Mouse (Mus musculus): ENCODE results near the gene Phlpp2. TPM values are rescaled to one million over a fixed set of nuclear protein-coding genes. Genes with fewer than 3 reads are reported as not detected.

Phlpp2 gene
- total and polyA plus RNA-seq, 3 experiments = 1.7 to 5.9 TPM; not detected in 1

DNA sequence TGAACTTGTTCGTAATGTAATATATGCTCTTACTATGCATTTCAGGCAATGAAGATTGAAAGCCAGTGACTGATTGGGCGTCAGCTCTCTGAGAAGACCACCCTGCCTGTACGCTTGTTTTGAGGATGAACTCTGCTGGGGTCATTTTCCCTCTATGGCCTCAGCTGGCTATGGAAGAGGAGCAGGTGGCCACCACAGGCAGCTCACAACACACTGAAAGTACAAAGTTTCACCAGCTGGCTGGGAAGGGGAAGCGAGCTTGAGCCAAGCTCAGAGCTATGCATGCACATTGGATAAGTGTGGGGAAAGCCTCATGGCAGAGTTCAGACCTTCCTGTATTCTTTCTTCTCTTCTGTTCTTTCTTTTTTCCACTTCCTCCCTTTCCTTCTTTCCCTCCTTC, 90.8 kb downstream of the Phlpp2 start:
- Histone ChIP-seq H3K27ac (ENCODE audit: control insufficient read depth, low read depth, low read length) (no peak overlapping the region), H3K27me3 (ENCODE audit: control insufficient read depth in 1 of 2, insufficient read depth in 2 of 2, low read length in 2 of 2) (no peaks in the 10 kb centered on the region), H3K9me3 (replicated peaks; ENCODE audit: insufficient read depth, low read length) (no peaks in the 10 kb centered on the region), H3K79me2 (ENCODE audit: control insufficient read depth, insufficient read depth, low read length, poor library complexity) (no peaks in the 10 kb centered on the region), H3K4me1 (ENCODE audit: control insufficient read depth in 1 of 2, insufficient read depth in 2 of 2, low read length in 2 of 2) (peaks cover 0 to 13% of the 10 kb centered on the region in 2 experiments; a peak in 2 of 4 replicates), H3K4me3 (ENCODE audit: control insufficient read depth in 1 of 2, insufficient read depth in 1 of 2, low read depth in 2 of 2, low read length in 2 of 2) (no peak overlapping the region), H3K36me3 (ENCODE audit: control insufficient read depth in 1 of 2, insufficient read depth in 2 of 2, low read length in 2 of 2) (peaks cover 0 to 8% of the 10 kb centered on the region in 2 experiments; a peak in 2 of 4 replicates), H3K9ac (ENCODE audit: control insufficient read depth, low read depth, low read length, poor library complexity, severe bottlenecking) (no peak overlapping the region)
- no peak for DNase-seq (ENCODE audit: low read depth, low spot score)
- TF ChIP-seq JUND (IDR thresholded peaks at IDR 0.05; ENCODE audit: low read depth, low read length) (no peak), SMC3 (IDR thresholded peaks at IDR 0.05; ENCODE audit: low read depth, low read length) (no peak), KAT2A (conservative IDR thresholded peaks at IDR 0.05; ENCODE audit: low read depth, low read length) (no peak), UBTF (IDR thresholded peaks at IDR 0.05; ENCODE audit: borderline replicate concordance, insufficient read depth, low read depth, low read length) (no peak), MXI1 (IDR thresholded peaks at IDR 0.05; ENCODE audit: low read depth, low read length) (no peak), ELF1 (IDR thresholded peaks at IDR 0.05; ENCODE audit: low read depth, low read length) (no peak), EP300 (IDR thresholded peaks at IDR 0.05; ENCODE audit: low read depth in 1 of 2, low read length in 2 of 2) (no peak), E2F4 (IDR thresholded peaks at IDR 0.05; ENCODE audit: borderline replicate concordance, low read depth, low read length) (no peak), CHD1 (IDR thresholded peaks at IDR 0.05; ENCODE audit: low read depth, low read length) (no peak), SIN3A (IDR thresholded peaks at IDR 0.05; ENCODE audit: low read length) (no peak), CTCF (IDR thresholded peaks at IDR 0.05 in 2 of 3, conservative IDR thresholded peaks at IDR 0.05 in 1 of 3; ENCODE audit: control insufficient read depth in 1 of 3, insufficient read depth in 1 of 3, low read depth in 2 of 3, low read length in 3 of 3, poor library complexity in 1 of 3, severe bottlenecking in 1 of 3) (no peak), RAD21 (IDR thresholded peaks at IDR 0.05; ENCODE audit: low read depth, low read length) (no peak)

DNA sequence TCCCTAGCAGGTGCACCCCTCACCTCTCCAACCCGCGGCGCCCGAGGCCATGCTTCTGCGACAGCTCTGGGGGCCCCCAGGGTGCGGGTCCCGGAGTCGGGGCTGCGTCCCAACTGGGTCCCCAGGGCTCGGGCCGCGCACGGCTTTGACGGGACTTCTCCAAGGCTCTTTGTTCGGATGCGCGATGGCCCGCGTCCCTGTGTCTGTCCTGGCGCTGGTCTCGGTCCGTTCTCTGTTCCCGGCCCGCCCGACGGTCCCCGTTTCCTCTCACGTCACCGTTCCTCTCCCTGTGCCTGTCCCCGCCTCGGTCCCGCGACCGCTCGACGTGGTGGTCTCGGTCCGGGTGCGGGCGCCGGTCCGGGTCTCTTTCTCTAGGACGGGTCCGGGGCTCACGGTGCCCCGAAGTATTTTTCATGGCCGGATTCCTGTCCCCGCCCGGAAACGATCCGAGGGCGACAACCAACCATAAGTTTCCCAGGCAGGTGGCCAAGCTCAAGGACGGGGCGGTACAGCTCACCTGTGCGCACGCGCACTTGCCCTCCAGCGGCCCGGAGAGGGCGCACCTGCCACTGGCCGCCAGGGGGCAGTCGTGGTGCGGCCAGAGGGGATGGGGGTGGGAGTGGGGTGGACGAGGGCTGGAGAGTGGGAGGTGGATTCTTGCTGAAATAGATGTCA, 93.5 kb downstream of the Phlpp2 start, which contains the start of gene Marveld3:
Gene Marveld3, minus strand, starts transcription at position 511 of the 675 bp plus-strand sequence.
- Histone ChIP-seq H3K27ac (ENCODE audit: control insufficient read depth, low read depth, low read length) (no peak within 1 kb of the TSS), H3K4me3 (ENCODE audit: control insufficient read depth in 1 of 2, insufficient read depth in 1 of 2, low read depth in 2 of 2, low read length in 2 of 2) (peak within 1 kb of the TSS; percentile 3 to 24; a peak in 3 of 4 replicates), H3K79me2 (ENCODE audit: control insufficient read depth, insufficient read depth, low read length, poor library complexity) (no peaks in the 10 kb centered on the region), H3K36me3 (ENCODE audit: control insufficient read depth in 1 of 2, insufficient read depth in 2 of 2, low read length in 2 of 2) (peaks cover 0 to 8% of the 10 kb centered on the region in 2 experiments; a peak in 2 of 4 replicates), H3K9ac (ENCODE audit: control insufficient read depth, low read depth, low read length, poor library complexity, severe bottlenecking) (peak within 1 kb of the TSS; percentile 9; the same call in 1 of the 2 replicates), H3K27me3 (ENCODE audit: control insufficient read depth in 1 of 2, insufficient read depth in 2 of 2, low read length in 2 of 2) (no peaks in the 10 kb centered on the region), H3K9me3 (replicated peaks; ENCODE audit: insufficient read depth, low read length) (no peaks in the 10 kb centered on the region), H3K4me1 (ENCODE audit: control insufficient read depth in 1 of 2, insufficient read depth in 2 of 2, low read length in 2 of 2) (peaks cover 0 to 13% of the 10 kb centered on the region in 2 experiments; a peak in 2 of 4 replicates)
- TF ChIP-seq CTCF (IDR thresholded peaks at IDR 0.05 in 2 of 3, conservative IDR thresholded peaks at IDR 0.05 in 1 of 3; ENCODE audit: control insufficient read depth in 1 of 3, insufficient read depth in 1 of 3, low read depth in 2 of 3, low read length in 3 of 3, poor library complexity in 1 of 3, severe bottlenecking in 1 of 3) = 0 out of 6 replicates have a peak, but pooled peaks of 1 of the 3 experiments have one; percentile 11
- no peak for TF ChIP-seq EP300 (IDR thresholded peaks at IDR 0.05; ENCODE audit: low read depth in 1 of 2, low read length in 2 of 2)
- no peak for DNase-seq (ENCODE audit: low read depth, low spot score)
